Mouse (Mus musculus) bone marrow, adult 2 months (tissue): Measurements from ENCODE around the gene Cdc34.

Source experiments
- CTCF ChIP-seq: fragments of 200-500 bp; IDR thresholded peaks from 2 replicates; pipeline ENCODE4 v1.5.1; 2011; ENCODE audit warnings: low read length, control low read depth; ENCODE audit not compliant: control insufficient read depth, insufficient read depth
- POLR2A ChIP-seq: fragments of 200-500 bp; IDR thresholded peaks from 2 replicates; pipeline ENCODE4 v1.6.1; 2011; ENCODE audit warnings: low read depth, mild to moderate bottlenecking, control low read depth, low read length, borderline replicate concordance; ENCODE audit not compliant: control insufficient read depth

DNA sequence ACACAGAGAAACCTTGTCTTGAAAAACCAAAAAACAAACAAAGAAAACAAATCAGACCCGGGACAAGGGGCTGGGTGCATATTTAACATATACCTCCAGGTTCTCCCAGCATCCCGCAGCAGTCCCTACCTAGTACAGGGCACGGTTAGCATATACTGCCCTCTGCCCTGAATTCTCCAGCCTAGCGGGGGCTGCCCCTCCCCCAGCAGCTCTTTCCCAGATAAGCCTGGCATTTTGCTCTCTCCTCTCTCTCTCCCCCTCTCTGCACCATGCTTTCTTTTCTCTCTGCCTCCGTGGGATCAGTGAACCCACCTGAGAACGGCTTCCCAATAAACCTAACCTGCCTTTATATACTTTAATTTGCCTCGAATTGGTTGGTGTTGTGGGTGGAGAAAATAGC lies 18.7 kb downstream of the Cdc34 start:
- TF ChIP-seq CTCF (no peak), POLR2A (no peak)
